Mouse (Mus musculus) neutrophil, adult 5-6 weeks (primary cell): ENCODE results near the gene Agr2. TPM values are rescaled to one million over a fixed set of nuclear protein-coding genes. Genes with fewer than 3 reads are reported as not detected.

ENCODE experiments used
- ATAC-seq: fragments of 151-379, 151-347 bp; 2 replicates; pipeline ENCODE4 v1.8.0; 2017; ENCODE audit warnings: mild to moderate bottlenecking, moderate TSS enrichment; ENCODE audit not compliant: insufficient number of reproducible peaks, poor library complexity, low FRiP score, severe bottlenecking; ENCODE audit errors: extremely low read depth
- total RNA-seq: library from RNA; stranded (forward); fragments of 200-1000 nt; gene quantifications from 2 replicates; pipeline ENCODE4 v1.2.3, GENCODE M21; 2017

The Agr2 gene
- total RNA-seq: not detected in 2 replicates

DNA sequence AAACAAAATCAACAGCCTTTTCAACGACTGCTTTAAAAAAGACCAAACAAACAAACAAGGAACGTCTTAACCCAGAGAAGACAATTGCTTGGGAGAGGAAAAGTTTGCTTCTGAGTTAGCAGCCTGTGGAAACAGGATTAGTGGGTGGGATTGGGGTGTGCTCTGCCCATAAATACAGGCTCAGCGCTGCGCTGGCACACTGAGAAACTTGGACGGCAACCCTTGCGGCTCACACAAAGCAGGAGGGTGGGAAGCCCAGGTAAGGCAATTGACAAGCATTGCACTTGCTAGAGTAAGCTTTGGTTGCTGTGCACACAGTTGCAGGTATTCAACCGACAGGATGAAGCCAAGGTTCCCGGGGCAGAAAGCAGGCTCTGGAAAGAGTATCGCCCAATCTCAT lies at the start of gene Agr2:
Gene Agr2, plus strand, starts transcription at position 197 of the 400 bp plus-strand sequence.
- ATAC-seq: no peak

DNA sequence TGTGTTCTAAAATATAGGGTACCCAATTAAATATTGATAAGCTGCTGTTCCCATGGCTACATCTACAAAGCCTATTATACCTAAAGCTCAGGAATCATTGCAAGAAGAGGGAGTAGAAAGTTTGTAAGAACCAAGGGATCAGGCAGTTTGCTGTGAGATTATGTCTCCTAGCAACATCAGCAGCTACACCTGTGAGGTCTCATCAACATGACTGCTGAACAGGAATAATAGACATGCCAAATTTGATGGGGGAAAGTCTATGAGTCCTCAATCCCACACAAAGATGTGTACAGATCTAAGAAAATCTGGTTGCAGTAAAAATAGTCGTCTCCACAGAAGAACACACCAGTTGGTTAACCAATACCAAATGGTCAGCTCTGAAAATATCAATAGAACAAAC lies 41.0 kb upstream of the Agr2 start:
- ATAC-seq: no peak

DNA sequence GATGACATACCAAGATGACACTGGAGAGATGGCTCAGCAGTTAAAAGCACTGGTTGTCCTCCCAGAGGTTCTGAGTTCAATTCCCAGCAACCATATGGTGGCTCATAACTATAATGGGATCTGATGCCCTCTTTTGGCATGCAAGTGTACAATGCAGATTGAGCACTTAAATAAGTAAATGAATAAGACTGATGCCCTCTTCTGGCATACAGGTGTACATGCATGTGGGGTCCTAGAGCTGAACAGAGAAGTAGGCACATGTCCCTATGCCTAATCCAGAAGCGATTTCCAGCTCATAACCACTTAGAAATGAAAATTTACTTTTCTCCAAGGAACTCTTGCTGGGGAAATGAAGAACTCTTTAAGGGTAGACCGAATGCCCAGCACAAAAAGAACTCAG lies 35.5 kb upstream of the Agr2 start:
- 0 out of 2 replicates have a peak, but pooled peaks have one; percentile 26 for ATAC-seq

DNA sequence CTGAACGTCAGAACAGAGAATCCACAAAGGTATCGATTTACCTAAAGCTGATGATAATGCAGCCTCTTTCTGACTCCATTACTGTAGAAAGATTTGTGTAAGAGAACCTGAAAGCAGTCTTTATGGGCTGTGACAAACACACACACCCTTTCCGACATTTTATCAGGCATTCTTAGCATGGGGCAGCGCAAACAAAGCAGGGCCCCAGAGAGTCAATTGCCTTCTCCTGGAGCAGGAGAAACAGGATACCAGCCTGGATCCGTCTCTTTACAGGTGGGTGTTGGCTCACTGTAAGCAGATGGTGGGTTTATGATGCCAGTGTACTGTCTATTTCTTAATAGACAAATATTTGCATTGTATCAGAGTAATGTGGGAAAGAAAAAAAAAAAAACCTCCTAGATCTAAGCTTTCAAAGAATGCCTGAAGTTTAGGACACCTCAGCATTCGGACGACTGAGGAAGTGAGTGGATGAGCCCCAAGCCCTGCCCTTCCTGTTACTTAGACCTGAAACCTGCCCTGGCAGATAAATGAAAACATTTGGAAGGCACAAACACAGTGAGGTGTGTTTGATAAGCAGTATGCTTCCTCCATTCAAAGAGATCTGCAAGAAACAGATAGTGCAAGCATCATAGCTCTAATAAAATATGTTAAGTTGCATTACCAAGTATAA lies 26.5 kb upstream of the Agr2 start:
- no peak for ATAC-seq

DNA sequence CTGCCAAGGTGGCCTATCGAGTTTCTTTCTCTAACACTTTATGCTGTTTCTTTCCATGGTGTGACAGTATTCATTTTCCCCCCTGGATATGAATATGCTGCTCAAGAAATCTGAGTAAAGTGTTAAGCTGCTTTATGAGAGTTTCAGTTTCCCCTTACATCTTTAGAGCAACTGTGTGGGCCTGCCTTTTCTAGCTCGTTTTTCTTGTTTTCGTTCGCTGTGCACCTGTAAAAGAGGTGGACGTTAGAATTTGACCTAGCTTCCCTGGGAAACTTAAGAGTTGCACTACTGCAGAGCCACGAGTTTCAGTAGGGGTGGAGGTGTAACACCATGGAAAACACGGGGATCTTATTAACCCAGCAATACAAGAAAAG lies 26.0 kb upstream of the Agr2 start:
- no peak for ATAC-seq

DNA sequence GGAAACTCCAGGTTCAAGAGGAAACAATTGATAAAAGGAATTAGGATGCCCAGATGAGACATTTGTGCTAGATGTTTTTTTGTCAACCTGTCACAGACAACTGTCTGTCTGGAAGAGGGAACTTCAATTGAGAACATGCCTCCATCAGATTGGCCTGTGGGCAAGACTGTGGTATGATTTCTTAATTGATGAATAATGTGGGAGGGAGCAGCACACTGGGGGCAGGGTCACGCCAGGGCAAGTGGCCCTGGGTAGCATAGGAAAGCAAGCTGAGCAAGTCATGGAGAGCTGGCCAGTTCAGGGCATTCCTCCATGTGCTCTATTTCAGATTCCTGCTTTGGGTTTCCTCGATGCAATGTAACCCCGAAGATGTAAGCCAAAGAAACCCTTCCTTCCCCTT lies 16.8 kb upstream of the Agr2 start:
- ATAC-seq: no peak

DNA sequence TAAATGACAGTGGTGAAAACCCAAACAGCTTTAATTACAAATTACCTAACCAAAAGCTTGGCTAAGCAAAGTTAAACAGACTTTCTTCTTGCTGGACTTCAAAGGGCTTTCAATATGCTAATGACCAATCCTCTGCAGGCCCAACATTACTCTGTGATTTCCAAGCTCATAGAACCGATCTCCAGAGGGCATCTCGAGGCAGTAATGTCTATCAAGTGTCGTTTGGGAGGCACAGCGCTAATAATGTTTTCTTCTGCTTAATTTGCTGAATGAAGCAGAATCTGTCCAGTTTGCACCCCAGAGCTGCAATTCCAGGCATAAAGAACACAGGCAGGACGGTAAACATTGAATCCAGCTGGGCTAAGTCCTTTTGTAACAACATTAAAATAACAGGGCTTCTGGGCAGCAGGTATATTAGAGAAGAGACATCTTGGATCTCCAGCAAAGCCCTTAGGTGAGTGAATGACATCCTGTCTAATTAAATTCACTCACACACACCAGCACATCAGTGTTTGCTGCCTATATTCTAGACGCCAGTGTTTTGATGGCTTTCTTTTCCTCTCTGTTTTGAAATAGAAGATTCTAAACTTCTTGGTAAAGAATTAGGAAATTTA lies 15.0 kb upstream of the Agr2 start:
- no peak for ATAC-seq

DNA sequence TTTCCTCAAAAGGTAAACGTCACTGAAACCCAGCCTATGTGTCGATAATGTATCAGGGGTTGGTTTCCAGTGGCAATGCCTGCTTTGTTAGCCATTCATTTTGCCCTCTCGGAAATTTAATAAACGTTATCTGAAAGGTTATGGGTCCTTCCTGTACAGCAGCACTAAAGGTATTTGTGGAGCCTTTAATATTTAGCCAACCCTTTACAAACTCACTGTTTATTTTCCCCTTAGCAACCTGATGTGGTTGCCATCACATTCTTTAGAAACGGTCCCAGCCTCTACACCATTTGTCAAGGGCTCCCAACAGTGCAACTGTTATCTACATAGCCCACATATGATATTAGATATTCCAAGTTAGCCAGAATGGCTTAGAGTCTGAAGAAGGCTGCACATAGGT lies 13.1 kb upstream of the Agr2 start:
- ATAC-seq: no peak

DNA sequence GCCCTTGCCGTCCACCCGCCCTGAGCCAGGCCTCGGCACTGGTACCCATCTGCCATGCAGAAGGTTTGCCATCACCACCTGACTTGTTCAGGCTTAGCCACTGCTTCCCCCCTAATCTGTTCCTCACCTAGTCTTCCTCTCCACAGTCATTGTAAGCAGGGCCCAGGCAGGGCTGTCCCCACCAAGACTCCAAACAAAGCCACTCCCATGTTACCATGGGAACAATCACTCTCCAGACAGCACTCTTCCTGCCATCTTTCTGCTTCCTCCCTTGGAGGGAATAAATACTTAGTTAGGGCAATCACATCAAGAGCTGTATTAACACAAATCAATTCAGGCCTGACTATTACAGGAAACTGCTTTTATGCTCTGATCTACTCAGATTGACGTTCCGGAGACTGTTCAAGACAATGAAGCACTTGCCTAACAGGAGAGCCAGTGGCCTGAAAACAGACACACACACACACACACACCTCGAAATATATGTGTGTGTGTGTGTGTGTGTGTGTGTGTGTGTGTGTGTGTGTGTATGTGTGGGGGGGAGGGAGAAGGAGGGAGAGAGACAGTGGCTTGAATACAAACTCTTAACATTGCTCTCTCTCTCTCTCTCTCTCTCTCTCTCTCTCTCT lies 10.9 kb upstream of the Agr2 start:
- ATAC-seq: no peak; the same call in 1 of the 2 replicates

DNA sequence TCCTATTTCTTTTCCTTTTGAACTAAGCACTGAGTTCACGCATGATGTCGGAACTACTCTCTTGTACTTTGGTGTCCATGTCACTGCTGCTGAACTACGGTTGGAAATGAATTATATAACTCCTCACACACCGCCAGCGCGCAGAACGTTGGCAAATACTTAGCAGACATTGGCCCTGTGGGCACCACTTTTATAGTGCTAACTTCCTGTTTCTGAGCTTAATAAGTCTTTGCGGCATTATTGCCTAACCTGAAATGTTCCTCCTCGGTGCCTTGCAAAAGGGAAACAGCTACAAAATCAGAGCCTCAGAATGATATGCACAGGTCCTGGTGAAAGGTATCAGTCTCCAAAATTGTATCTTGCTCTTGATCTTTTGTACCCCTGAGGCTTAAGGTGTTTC lies 9.2 kb upstream of the Agr2 start:
- ATAC-seq: peak; percentile 93

DNA sequence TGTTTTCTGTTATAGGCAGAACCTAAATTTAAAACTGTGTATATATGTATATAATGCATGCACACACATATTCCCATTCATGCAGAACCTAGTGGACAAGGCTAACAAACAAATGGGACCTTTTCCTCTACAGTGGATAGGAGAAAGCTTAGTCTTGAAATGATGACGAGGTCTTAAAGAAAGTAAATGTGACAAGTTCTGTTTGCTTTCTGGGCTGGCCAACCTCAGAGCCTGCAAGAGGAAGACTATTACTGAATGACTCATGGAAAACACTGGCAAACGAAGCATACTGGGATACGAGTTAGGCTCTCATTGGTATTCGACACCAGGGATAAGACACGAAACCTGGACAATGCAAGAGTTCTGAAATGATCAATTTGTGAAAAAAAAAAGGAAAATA lies 8.0 kb upstream of the Agr2 start:
- no peak for ATAC-seq

DNA sequence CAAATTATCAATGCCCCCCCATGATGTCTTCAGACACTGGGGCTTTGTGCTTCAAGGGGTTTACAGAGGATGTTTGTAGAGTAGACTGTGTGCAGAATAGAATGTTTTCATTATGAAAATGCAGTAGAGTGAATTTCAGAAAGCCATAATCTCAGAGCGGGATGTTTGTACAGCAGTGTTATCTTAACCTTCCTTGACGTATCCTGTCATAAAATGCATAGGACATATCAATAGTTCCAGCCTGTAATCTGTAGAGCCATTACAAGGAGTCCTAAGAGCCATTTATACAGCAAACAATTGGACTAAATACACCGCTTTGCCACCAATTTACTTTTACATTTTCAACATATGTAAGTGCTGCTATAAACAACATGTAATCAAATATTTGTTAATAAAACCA lies 876 bp downstream of the Agr2 start:
- no peak for ATAC-seq

DNA sequence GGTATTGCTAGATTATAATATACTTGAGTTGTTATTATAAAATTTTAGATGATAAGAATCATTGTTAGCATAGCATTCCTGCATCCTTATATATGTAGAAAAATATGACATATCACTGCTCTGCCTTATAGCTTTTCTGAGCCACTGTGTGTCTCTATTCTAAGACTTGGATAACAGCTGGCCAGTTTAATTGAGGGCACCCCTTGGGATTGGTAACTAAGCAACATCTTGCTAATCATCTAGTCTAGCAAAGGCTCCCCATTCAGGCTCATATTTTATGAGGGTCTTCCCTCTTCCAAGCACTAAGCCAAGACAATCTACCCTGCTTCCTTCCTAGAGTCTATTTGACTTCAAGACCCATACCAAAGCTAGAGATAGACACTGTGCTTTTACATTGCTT lies 1.4 kb downstream of the Agr2 start:
- ATAC-seq: no peak

DNA sequence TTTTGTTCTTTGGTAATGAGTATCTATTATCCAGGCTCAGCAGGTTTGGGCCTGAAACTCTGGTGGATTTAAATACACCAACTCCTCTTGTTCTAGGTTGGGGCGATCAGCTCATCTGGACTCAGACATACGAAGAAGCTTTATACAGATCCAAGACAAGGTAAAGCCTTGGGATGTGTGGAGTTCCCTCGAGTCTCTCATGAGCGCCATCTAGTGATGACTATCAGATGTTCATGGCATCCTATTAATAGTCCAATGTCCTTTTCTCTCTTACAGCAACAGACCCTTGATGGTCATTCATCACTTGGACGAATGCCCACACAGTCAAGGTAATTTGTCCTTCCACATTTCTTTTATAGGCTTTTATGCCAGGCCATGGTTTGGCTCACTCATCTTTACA lies 3.1 kb downstream of the Agr2 start:
- peak; percentile 76 for ATAC-seq

DNA sequence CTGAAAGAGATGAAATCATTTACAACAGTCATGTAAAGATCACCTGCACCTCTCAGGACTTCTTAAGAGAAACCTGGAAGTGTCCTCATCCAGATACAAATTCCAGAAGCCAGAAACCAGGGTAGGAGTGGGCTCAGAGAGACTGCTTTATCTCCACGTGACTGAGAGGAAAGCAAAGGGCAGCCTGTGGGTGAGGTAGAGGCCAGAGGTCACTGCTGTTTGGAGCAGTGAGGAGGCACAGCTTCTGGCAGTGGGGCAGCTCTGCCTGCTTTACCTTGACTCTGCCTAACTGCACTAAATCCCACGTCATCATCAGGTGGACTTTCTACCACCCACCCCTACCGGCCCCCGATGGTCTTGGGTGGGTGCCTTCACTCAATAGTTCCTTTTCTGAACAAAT lies 12.0 kb downstream of the Agr2 start:
- ATAC-seq: no peak

DNA sequence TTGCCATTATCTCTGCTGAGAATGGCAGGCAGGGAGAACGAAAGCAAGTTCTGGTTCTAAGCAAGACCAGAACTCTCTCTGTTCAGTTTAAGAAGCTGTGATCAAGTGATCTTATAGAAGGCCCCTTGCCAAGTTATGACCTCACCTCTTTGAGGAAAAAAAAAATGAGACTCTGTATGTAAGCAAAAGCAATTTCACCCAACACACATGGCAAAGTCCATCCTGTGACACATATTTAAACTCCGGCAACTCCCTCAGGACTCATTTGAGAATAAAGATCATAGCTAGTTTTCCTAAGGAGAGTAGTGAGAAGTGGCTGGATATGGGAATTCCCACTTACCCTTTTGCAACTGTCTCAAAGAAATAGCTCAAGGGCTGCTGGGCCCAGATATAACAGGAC lies 14.9 kb downstream of the Agr2 start:
- no peak for ATAC-seq

DNA sequence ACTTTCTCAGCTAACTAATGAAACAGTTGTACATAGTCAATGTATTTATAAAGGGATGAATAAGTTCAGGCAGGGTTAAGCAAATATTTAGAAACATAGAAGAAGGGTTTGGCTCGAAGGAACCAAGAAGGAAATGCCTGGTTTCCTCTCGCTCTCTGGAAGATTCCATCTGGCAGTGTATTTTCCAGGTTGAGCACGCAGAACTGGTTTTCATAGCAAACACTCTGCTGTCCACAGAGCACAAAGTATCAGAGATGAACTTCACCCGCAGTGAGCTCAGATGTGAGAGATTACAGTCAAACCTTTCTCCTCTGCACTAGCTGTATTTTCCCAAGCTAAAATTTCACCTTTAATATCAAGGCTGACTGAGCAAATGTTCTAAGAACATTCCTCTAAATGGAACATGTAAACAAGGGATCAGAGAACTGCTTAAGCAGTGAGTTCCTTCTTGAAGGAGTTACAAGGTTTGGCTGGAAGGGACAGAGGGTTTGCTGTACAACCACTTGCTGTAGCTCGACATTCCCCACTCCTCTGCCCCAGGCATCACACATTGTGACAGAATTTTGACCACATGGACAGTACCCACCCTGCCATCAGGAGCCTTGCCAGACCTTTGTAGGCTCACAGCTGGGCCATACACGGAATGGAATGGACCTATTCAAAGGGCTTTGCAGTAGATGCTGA lies 15.8 kb downstream of the Agr2 start:
- no peak for ATAC-seq

DNA sequence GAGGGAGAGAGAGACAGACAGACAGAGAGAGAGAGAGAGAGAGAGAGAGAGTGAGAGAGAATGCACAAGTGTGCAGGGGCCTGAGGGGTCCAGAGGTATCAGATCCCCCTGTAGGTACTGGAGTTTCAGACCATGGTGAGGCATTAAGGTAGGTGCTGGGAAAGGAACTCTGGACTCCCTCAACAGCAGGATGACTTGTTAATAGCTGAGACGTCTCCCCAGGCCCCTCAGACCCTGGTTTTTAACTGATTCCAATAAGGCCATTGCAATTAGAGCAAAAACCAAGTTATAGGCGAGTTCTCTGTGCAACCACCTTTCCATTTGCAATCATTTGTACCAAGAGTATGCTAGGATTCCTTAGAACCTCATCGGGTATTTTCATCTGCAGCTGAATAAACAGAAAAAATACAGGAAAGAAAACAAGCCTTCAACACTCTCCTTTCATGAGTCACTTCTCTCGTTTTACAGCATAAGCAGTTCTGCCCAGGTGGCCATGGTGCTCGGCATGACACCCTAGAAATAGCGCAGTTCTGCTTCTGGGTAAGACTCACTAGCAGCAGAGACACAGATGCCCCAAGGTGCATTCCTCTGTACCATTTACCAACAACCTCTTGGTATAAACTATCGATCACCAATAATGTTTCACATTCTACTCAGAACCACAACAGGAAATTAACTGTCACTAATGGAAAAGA lies 20.7 kb downstream of the Agr2 start:
- no peak for ATAC-seq

DNA sequence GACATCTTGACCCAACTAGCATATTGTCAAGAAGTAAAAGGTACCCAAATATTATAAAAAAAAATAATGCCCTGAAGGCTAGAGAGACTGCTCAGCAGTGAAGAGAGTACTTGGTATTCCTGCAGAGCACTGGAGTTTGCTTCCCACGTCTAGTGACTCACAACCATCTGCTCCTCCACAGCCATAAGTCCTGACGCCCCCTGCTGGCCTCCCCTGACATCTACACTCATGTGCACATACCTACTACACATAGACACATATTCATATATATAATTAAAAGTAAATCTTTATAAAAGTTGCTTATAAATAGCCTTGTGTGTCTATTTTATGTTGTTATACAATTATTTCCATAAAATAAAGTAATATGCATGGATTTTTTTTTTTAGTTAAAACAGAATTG lies 25.1 kb downstream of the Agr2 start:
- ATAC-seq: no peak
